Mouse (Mus musculus): Measurements from ENCODE around the gene Lmtk2.

The Lmtk2 gene

GRCm38 (mm10) chr5:144100149-144100935 is at the start of gene Lmtk2:
TSS of gene Lmtk2 (plus strand) at chr5:144100436.
- peak; percentile 95 for DNase-seq (ENCODE audit: low read depth, low spot score)

- DNase-seq (ENCODE audit: low read depth, low spot score), result no peak
Observed at GRCm38 (mm10) chr5:144051268-144051667, 49.0 kb upstream of the Lmtk2 start.

GRCm38 (mm10) chr5:144053450-144053849 is 46.8 kb upstream of the Lmtk2 start:
- DNase-seq (ENCODE audit: low read depth, low spot score), result no peak

GRCm38 (mm10) chr5:144054340-144054739 is 45.9 kb upstream of the Lmtk2 start:
- no peak for DNase-seq (ENCODE audit: low read depth, low spot score)

GRCm38 (mm10) chr5:144064093-144064492 is 36.1 kb upstream of the Lmtk2 start:
- DNase-seq (ENCODE audit: low read depth, low spot score), result no peak

GRCm38 (mm10) chr5:144066036-144066435 is 34.2 kb upstream of the Lmtk2 start:
- no peak for DNase-seq (ENCODE audit: low read depth, low spot score)

DNA sequence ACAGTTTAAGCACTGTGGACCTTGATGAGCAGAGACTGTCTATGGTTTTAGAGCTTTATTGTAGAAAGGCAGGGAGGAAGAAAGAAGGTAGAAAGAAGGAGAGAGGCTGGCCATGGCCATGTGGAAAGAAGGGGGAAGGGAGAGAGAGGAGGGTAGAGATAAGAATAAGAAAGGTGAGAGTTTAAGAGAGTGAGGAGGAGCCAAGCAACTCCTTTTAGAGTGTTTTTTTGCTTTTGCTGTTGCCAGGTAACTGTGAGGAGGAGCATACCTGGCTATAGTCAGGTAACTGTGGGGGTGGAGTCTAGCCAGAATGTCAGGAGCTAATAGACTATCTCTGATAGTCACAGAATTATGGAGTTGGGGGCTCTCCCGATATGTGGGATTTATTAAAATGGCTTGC is 30.2 kb upstream of the Lmtk2 start:
- no peak for DNase-seq (ENCODE audit: low read depth, low spot score)

DNA sequence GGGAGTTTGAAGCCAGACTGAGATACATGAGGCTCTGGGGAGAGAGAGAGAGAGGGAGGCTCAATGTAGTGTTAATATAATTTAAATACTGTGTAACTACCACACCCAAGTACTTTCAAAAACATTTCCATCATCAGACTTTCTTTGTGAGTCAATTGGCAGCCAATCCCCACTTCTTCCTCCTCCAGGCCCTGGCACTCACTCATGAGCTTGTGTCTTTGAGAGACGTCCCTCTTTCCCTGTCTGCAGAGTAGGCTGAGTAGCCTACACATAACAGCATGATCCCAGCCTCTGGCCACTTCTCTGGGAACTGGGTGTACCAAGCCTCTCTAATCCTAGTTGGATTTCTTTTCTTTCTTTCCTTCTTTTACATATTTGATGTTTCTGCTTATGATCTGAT is 29.0 kb upstream of the Lmtk2 start:
- DNase-seq (ENCODE audit: low read depth, low spot score), result no peak

GRCm38 (mm10) chr5:144077541-144077940 is 22.7 kb upstream of the Lmtk2 start:
- DNase-seq (ENCODE audit: low read depth, low spot score), result no peak

DNA sequence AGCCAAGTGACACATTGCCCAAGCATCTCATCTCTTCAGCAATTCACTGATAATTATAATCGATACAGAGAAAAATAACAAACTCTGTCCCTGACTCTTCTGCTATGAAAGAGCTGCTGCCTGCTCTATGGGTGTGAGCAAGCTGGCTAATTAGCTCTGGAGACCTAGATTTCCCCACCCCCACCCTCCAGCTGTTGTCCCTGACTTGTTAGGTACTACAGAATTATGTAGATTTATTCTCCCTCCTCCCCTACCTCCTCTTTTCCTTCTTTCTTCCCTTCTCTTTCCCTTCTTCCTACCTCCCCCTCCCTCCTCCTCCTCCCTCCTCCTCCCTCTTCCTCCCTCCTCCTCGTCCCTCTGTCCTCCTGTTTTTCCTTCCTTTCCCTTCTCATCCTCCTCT is 19.4 kb upstream of the Lmtk2 start:
- no peak for DNase-seq (ENCODE audit: low read depth, low spot score)

GRCm38 (mm10) chr5:144082006-144082405 is 18.2 kb upstream of the Lmtk2 start:
- no peak for DNase-seq (ENCODE audit: low read depth, low spot score)

- DNase-seq (ENCODE audit: low read depth, low spot score), result no peak
Observed at GRCm38 (mm10) chr5:144083521-144083920, 16.7 kb upstream of the Lmtk2 start.

DNA sequence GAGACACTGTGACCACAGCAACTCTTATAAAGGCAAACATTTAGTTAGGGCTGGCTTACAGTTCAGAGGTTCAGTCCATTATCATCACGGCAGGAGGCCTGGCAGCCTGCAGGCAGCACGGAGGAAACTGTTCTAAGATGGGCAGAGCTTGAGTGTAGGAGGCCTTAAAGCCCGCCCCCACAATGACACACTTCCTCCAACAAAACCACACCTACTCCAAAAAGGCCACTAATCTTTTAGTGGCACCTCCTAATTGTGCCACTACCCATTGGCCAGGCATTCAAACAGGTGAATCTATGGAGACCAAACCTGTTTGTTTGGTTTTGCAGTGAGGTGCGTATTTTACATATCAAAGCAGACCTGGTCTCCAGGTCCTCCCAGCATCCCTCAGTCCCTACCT is 16.0 kb upstream of the Lmtk2 start:
- no peak for DNase-seq (ENCODE audit: low read depth, low spot score)

- DNase-seq (ENCODE audit: low read depth, low spot score), result no peak
Observed at GRCm38 (mm10) chr5:144085696-144086095, 14.5 kb upstream of the Lmtk2 start.

GRCm38 (mm10) chr5:144086494-144086893 is 13.7 kb upstream of the Lmtk2 start:
- no peak for DNase-seq (ENCODE audit: low read depth, low spot score)

GRCm38 (mm10) chr5:144088354-144088753 is 11.9 kb upstream of the Lmtk2 start:
- no peak for DNase-seq (ENCODE audit: low read depth, low spot score)

DNA sequence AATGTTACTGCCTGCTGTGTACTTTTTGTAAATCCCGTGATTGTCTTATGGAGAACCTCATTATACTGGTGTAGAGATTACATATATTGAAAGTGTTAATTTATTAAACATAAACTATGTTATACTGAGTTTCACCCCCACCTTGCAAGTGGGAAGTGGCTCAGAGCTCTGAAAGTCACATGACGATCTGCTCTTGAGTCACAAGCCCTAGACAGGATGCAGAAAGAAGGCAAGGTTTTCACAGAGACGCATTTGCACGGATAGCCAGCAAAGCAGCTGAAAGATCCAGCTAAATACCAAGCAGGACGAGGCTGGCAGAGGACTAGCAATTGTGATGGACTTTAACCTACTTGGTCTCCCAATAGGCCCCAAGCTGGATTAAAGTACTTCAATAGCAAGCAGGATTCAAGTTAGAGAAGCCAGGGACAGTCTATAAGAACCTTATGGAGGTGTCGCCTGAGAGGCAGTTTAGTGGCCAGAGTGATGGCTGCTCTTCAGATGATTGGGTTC is 4.7 kb upstream of the Lmtk2 start:
- no peak for DNase-seq (ENCODE audit: low read depth, low spot score)

GRCm38 (mm10) chr5:144097902-144098639 is 2.2 kb upstream of the Lmtk2 start:
- DNase-seq (ENCODE audit: low read depth, low spot score), result no peak

DNA sequence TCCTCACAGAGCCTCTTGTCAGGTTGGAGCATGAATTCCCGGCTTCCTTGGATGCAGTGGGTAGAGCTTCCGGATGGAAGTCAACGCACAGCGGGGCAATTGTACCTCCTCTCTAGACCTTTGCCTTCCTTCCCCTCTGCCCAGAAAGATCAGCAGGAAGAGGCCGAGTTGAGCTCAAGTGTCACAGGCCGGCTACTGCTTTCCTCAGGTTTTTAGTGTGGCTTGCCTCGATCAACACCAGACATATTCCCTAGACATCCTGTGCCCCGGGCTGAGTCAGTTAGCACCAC is 1.7 kb upstream of the Lmtk2 start:
- DNase-seq (ENCODE audit: low read depth, low spot score), result no peak

DNA sequence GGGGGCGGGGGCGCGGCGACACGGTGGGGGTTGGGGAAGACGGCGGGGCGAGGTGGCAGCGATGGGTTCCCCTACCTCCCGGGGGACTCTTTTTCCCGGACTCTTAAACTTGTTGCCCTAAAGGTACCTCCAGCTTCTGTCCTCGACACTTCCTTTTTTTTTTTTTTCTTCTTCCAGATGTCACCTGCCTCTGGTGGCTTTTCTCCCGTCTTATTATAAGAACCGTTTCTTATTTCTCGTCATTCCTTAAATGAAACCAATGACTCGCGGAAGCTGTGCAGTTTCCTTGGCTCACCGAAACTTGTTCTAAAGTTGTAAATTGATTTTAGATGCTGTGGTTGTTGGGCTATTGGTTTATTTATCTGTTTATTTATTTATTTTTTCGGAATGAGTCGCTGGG is 712 bp downstream of the Lmtk2 start:
- DNase-seq (ENCODE audit: low read depth, low spot score), result no peak

DNA sequence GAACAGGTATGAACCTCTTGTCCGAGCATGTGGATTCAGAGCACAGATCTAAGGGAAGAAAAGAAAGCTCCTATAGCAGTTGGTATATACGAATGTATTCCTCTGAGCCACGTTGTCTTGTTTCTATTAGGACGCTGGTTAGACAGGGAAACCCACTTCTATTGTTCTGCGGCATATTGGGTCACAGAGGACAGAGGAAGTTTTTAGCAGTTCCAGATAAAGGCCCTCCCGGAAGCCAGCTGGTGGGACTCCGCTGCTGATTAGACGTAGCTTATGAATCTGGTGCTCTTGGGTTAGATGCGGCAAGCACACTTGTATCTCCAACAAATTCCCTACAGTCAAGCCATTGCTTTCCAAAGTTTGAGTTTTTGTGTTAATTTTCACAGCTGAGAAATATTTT is 4.8 kb downstream of the Lmtk2 start:
- no peak for DNase-seq (ENCODE audit: low read depth, low spot score)

GRCm38 (mm10) chr5:144105471-144106129 is 5.4 kb downstream of the Lmtk2 start:
- DNase-seq (ENCODE audit: low read depth, low spot score), result no peak

- no peak for DNase-seq (ENCODE audit: low read depth, low spot score)
Observed at GRCm38 (mm10) chr5:144106130-144106510, 5.9 kb downstream of the Lmtk2 start.
